Mouse (Mus musculus): ENCODE data around the gene Tex26.

DNA sequence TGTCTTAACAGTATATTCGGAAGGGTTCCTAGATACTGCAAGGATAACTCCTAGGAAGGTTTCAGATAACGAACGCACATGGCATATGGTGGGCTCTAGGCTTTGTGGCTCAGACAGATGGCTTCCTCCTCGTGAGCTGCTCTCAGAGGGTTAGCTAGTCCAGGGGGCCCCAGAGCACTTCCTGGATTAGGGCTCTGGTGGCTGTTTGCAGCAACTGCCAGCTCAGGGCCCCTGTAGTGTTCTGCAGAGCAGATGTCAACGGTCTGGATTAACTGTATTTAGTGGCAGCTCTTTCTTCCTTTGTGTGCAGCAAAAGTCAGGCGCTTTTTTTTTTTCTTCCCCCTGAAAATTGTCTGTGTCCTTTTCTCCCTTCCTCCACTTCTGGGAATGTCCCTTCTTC, 11.1 kb upstream of the Tex26 start:
- TF ChIP-seq MAFK (IDR thresholded peaks at IDR 0.05; ENCODE audit: insufficient read depth, low read depth, low read length) (no peak), ZNF384 (IDR thresholded peaks at IDR 0.05; ENCODE audit: low read depth, low read length) (no peak), ZC3H11A (IDR thresholded peaks at IDR 0.05; ENCODE audit: borderline replicate concordance, low read depth, low read length) (no peak), CHD2 (IDR thresholded peaks at IDR 0.05; ENCODE audit: low read depth, low read length) (no peak), HCFC1 (IDR thresholded peaks at IDR 0.05; ENCODE audit: borderline replicate concordance, insufficient read depth, low read length) (no peak)
